Mouse (Mus musculus): ENCODE measurements around the gene Zbtb38. TPM values are rescaled to one million over a fixed set of nuclear protein-coding genes. Genes with fewer than 3 reads are reported as not detected.

The Zbtb38 gene
- polyA plus RNA-seq (2015; fragmentation: Nextera tagmentation; extraction: Ambion mirVana): 48.2 and 51.0 TPM in 2 replicates

DNA sequence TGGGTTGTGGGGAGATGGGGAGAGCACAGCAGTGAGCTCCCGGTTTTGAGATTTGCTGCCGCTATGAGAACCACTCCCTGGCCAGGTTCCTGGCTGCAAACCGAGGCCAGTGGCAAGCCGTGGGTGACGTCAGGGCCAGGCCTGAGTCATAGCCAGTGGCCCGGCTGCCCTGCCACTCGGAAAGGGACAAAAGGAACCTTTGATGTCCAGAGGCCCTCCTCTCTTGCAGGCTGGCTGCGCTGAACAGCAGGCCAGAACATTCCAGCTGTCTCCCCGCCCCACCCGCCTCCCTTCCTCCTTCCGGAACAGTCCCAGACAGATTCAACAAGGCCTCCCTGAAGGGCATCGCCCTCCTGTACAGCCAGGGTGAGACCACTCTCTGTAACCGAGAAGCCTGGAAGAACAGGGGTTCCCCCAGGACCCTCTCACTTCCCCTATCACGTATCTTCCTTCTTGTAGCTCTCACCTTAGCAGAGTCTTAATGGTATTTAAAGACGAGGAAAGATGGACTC is at the start of gene Zbtb38:
Zbtb38 (minus strand) TSS at position 229 of the 512 bp plus-strand sequence.
- ATAC-seq (replicated peaks): no peak; the same call in 1 of the 2 replicates
- Histone ChIP-seq H3K4me2 (replicated peaks) (no peak within 1 kb of the TSS), H3K36me3 (no peaks in the 10 kb centered on the region), H3K4me3 (no peak within 1 kb of the TSS), H3K27ac (replicated peaks) (no peak within 1 kb of the TSS), H3K4me1 (no peaks in the 10 kb centered on the region), H3K9me3 (no peaks in the 10 kb centered on the region), H3K9ac (replicated peaks) (no peak within 1 kb of the TSS), H3K27me3 (no peaks in the 10 kb centered on the region)
- 59% methylated on average over 15 of the region's 15 CpGs for WGBS

- Histone ChIP-seq H3K27ac (replicated peaks) (no peak overlapping the region), H3K9me3 (no peaks in the 10 kb centered on the region), H3K9ac (replicated peaks) (no peak overlapping the region), H3K36me3 (no peaks in the 10 kb centered on the region), H3K4me1 (peaks cover 9% of the 10 kb centered on the region), H3K4me2 (replicated peaks) (no peak overlapping the region), H3K27me3 (no peaks in the 10 kb centered on the region), H3K4me3 (no peak overlapping the region)
- no peak for ATAC-seq (replicated peaks)
- 26% methylated on average over 5 of the region's 5 CpGs for WGBS
These were observed 47.6 kb upstream of the Zbtb38 start for GRCm38 (mm10) chr9:96800131-96800825.

DNA sequence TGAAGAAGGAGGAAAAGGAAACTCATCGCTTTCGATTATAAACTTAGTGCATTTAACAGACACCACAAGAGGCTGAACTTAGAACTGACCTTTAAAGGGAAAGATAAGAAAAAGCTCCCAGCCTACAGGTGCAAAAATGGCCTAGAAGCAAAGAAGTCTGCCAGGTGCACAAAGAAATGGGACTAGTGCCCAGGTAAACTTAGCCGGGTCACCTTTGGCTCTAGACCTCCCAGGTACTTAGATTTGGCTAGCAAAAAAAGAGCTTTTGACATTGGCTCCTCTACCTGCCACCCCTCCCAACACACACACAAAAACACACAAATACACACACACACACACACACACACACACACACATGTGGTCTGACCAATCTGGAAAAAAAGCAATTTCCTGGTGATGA is 44.7 kb upstream of the Zbtb38 start:
- no peak for ATAC-seq (replicated peaks)
- Histone ChIP-seq H3K9me3 (no peaks in the 10 kb centered on the region), H3K27ac (replicated peaks) (no peak overlapping the region), H3K4me1 (peaks cover 12% of the 10 kb centered on the region), H3K4me2 (replicated peaks) (no peak overlapping the region), H3K27me3 (no peaks in the 10 kb centered on the region), H3K4me3 (no peak overlapping the region), H3K9ac (replicated peaks) (no peak overlapping the region), H3K36me3 (no peaks in the 10 kb centered on the region)
- WGBS: 97% methylated on average over 3 of the region's 3 CpGs

GRCm38 (mm10) chr9:96795399-96795928 is 42.8 kb upstream of the Zbtb38 start:
- Histone ChIP-seq H3K4me2 (replicated peaks) (peak overlapping the region; percentile 68), H3K9ac (replicated peaks) (peak overlapping the region; percentile 59), H3K4me1 (peaks cover 12% of the 10 kb centered on the region), H3K27me3 (no peaks in the 10 kb centered on the region), H3K9me3 (no peaks in the 10 kb centered on the region), H3K27ac (replicated peaks) (peak overlapping the region; percentile 75), H3K4me3 (peak overlapping the region; percentile 49), H3K36me3 (no peaks in the 10 kb centered on the region)
- 11% methylated on average over 10 of the region's 10 CpGs for WGBS
- ATAC-seq (replicated peaks): peak; percentile 90

GRCm38 (mm10) chr9:96794601-96795000 is 42.0 kb upstream of the Zbtb38 start:
- Histone ChIP-seq H3K4me3 (no peak overlapping the region), H3K9ac (replicated peaks) (no peak overlapping the region), H3K27me3 (no peaks in the 10 kb centered on the region), H3K36me3 (no peaks in the 10 kb centered on the region), H3K27ac (replicated peaks) (no peak overlapping the region), H3K9me3 (no peaks in the 10 kb centered on the region), H3K4me1 (peaks cover 12% of the 10 kb centered on the region), H3K4me2 (replicated peaks) (no peak overlapping the region)
- no peak for ATAC-seq (replicated peaks)
- WGBS: 93% methylated on average over 2 of the region's 2 CpGs

DNA sequence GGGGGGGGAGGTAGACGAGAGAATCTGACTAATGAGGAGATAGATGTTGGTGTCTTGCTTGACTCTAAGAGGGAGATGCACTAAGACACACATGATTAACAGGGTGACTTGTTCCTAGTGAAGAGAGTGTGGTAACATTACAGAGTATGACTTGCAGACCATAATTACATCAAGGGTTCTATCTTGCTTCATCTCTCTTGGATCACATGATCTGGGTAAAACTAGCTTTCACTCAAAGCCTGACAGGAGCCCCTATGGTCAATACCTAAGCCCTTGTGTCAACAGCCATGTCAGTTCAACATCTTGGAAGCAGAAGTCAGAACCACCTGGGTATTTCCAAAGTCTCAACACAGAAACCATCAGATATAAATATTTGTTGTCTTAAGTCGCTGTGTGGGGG is 39.9 kb upstream of the Zbtb38 start:
- Histone ChIP-seq H3K27me3 (no peaks in the 10 kb centered on the region), H3K9me3 (no peaks in the 10 kb centered on the region), H3K27ac (replicated peaks) (no peak overlapping the region), H3K4me3 (no peak overlapping the region), H3K4me1 (peaks cover 9% of the 10 kb centered on the region), H3K9ac (replicated peaks) (no peak overlapping the region), H3K36me3 (no peaks in the 10 kb centered on the region), H3K4me2 (replicated peaks) (no peak overlapping the region)
- 78% methylated on average over 2 of the region's 2 CpGs for WGBS
- ATAC-seq (replicated peaks): no peak

GRCm38 (mm10) chr9:96790389-96791007 is 37.9 kb upstream of the Zbtb38 start:
- no peak overlapping the region for H3K9ac ChIP-seq (replicated peaks)
- no peaks in the 10 kb centered on the region for H3K27me3 ChIP-seq
- WGBS: 50% methylated on average over 4 of the region's 4 CpGs
- H3K4me3 ChIP-seq: no peak overlapping the region
- no peak overlapping the region for H3K27ac ChIP-seq (replicated peaks)
- no peak for ATAC-seq (replicated peaks)
- H3K4me1 ChIP-seq: peaks cover 5% of the 10 kb centered on the region
- H3K4me2 ChIP-seq (replicated peaks): no peak overlapping the region
- no peaks in the 10 kb centered on the region for H3K9me3 ChIP-seq
- no peaks in the 10 kb centered on the region for H3K36me3 ChIP-seq

DNA sequence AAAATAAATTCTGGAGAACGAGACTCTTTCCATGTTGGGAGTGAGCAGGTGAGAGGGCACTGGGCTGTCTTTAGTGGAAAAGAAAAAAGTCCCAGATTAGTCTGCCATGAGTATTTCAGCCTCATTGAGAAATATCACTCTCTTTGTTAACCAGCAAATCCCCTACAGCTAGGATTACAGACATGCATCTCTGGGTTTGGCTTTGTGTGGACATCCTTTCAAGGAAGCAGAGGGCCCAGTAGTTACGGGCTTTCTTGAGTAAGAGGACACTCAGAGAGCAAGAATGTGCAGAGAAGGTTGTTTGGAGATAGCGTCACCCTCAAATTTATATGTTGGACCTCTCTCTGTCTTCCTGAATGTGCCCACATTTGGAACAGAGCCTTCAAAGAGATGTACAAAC is 37.3 kb upstream of the Zbtb38 start:
- no peaks in the 10 kb centered on the region for H3K9me3 ChIP-seq
- no peaks in the 10 kb centered on the region for H3K36me3 ChIP-seq
- H3K4me2 ChIP-seq (replicated peaks): no peak overlapping the region
- H3K4me3 ChIP-seq: no peak overlapping the region
- no peak overlapping the region for H3K9ac ChIP-seq (replicated peaks)
- H3K27ac ChIP-seq (replicated peaks): no peak overlapping the region
- ATAC-seq (replicated peaks): no peak
- WGBS: 66% methylated on average over 3 of the region's 3 CpGs
- no peaks in the 10 kb centered on the region for H3K4me1 ChIP-seq
- no peaks in the 10 kb centered on the region for H3K27me3 ChIP-seq

GRCm38 (mm10) chr9:96787797-96788196 is 35.2 kb upstream of the Zbtb38 start:
- no peak for ATAC-seq (replicated peaks)
- no peaks in the 10 kb centered on the region for H3K9me3 ChIP-seq
- H3K27ac ChIP-seq (replicated peaks): no peak overlapping the region
- WGBS: 86% methylated on average over 10 of the region's 10 CpGs
- H3K36me3 ChIP-seq: no peaks in the 10 kb centered on the region
- no peak overlapping the region for H3K4me3 ChIP-seq
- no peaks in the 10 kb centered on the region for H3K27me3 ChIP-seq
- no peaks in the 10 kb centered on the region for H3K4me1 ChIP-seq
- H3K9ac ChIP-seq (replicated peaks): no peak overlapping the region
- H3K4me2 ChIP-seq (replicated peaks): no peak overlapping the region

GRCm38 (mm10) chr9:96785871-96786342 is 33.3 kb upstream of the Zbtb38 start:
- WGBS: 68% methylated on average over 9 of the region's 9 CpGs
- no peak for ATAC-seq (replicated peaks)
- Histone ChIP-seq H3K9ac (replicated peaks) (no peak overlapping the region), H3K36me3 (no peaks in the 10 kb centered on the region), H3K9me3 (no peaks in the 10 kb centered on the region), H3K4me1 (no peaks in the 10 kb centered on the region), H3K4me3 (no peak overlapping the region), H3K27ac (replicated peaks) (no peak overlapping the region), H3K27me3 (no peaks in the 10 kb centered on the region), H3K4me2 (replicated peaks) (no peak overlapping the region)

- Histone ChIP-seq H3K27ac (replicated peaks) (no peak overlapping the region), H3K36me3 (no peaks in the 10 kb centered on the region), H3K4me3 (no peak overlapping the region), H3K4me2 (replicated peaks) (no peak overlapping the region), H3K9me3 (no peaks in the 10 kb centered on the region), H3K9ac (replicated peaks) (no peak overlapping the region), H3K4me1 (no peaks in the 10 kb centered on the region), H3K27me3 (no peaks in the 10 kb centered on the region)
- no peak for ATAC-seq (replicated peaks)
- 84% methylated on average over 3 of the region's 3 CpGs for WGBS
These were observed 32.6 kb upstream of the Zbtb38 start for GRCm38 (mm10) chr9:96785187-96785586.

GRCm38 (mm10) chr9:96783667-96784066 is 31.0 kb upstream of the Zbtb38 start:
- no peak overlapping the region for H3K4me2 ChIP-seq (replicated peaks)
- H3K9ac ChIP-seq (replicated peaks): no peak overlapping the region
- no peaks in the 10 kb centered on the region for H3K4me1 ChIP-seq
- no peaks in the 10 kb centered on the region for H3K9me3 ChIP-seq
- no peak overlapping the region for H3K4me3 ChIP-seq
- no peaks in the 10 kb centered on the region for H3K36me3 ChIP-seq
- ATAC-seq (replicated peaks): no peak
- no peaks in the 10 kb centered on the region for H3K27me3 ChIP-seq
- WGBS: 95% methylated on average over 9 of the region's 9 CpGs
- H3K27ac ChIP-seq (replicated peaks): no peak overlapping the region

Data from forebrain, embryonic 15.5 days (tissue).